Mouse (Mus musculus): ENCODE data around the gene Armc3.
"Not testable (repeated sequence)": the region's sequence is repeated elsewhere in the genome, so short reads cannot be mapped to it uniquely, and the experiment has no call there.

The Armc3 gene

GRCm38 (mm10) chr2:19274583-19274982, 75.5 kb downstream of the Armc3 start:
- DNase-seq (ENCODE audit: low spot score) = no peak

GRCm38 (mm10) chr2:19275602-19276539, 76.8 kb downstream of the Armc3 start:
- DNase-seq (ENCODE audit: low spot score) = peak; percentile 50

GRCm38 (mm10) chr2:19280331-19280730, 81.2 kb downstream of the Armc3 start:
- no peak for DNase-seq (ENCODE audit: low spot score)

GRCm38 (mm10) chr2:19292366-19292765, 93.3 kb downstream of the Armc3 start:
- DNase-seq (ENCODE audit: low spot score) = no peak

GRCm38 (mm10) chr2:19300345-19301089, 101.4 kb downstream of the Armc3 start:
- DNase-seq (ENCODE audit: low spot score) = no peak

- DNase-seq (ENCODE audit: low spot score) = peak; percentile 7
These were observed 102.1 kb downstream of the Armc3 start for GRCm38 (mm10) chr2:19301251-19301650.

- not testable (repeated sequence) for DNase-seq (ENCODE audit: low spot score)
These were observed 104.0 kb downstream of the Armc3 start for GRCm38 (mm10) chr2:19303087-19303486.

GRCm38 (mm10) chr2:19310498-19310897, 111.4 kb downstream of the Armc3 start:
- DNase-seq (ENCODE audit: low spot score) = no peak

GRCm38 (mm10) chr2:19316056-19316455, 117.0 kb downstream of the Armc3 start:
- no peak for DNase-seq (ENCODE audit: low spot score)

GRCm38 (mm10) chr2:19316691-19317090, 117.6 kb downstream of the Armc3 start:
- no peak for DNase-seq (ENCODE audit: low spot score)

GRCm38 (mm10) chr2:19317151-19317812, 118.2 kb downstream of the Armc3 start:
- DNase-seq (ENCODE audit: low spot score) = not testable (repeated sequence)

- no peak for DNase-seq (ENCODE audit: low spot score)
These were observed 119.4 kb downstream of the Armc3 start for GRCm38 (mm10) chr2:19318499-19318898.

GRCm38 (mm10) chr2:19319284-19319683, 120.2 kb downstream of the Armc3 start:
- no peak for DNase-seq (ENCODE audit: low spot score)

- DNase-seq (ENCODE audit: low spot score) = no peak
These were observed 123.3 kb downstream of the Armc3 start for GRCm38 (mm10) chr2:19322448-19322847.

- no peak for DNase-seq (ENCODE audit: low spot score)
These were observed 127.3 kb downstream of the Armc3 start for GRCm38 (mm10) chr2:19326376-19326775.

- DNase-seq (ENCODE audit: low spot score) = no peak
These were observed 128.7 kb downstream of the Armc3 start for GRCm38 (mm10) chr2:19327811-19328210.

- DNase-seq (ENCODE audit: low spot score) = no peak
These were observed 145.0 kb downstream of the Armc3 start for GRCm38 (mm10) chr2:19343901-19344635.

- DNase-seq (ENCODE audit: low spot score) = peak; percentile 70
These were observed 145.7 kb downstream of the Armc3 start for GRCm38 (mm10) chr2:19344636-19345413.

GRCm38 (mm10) chr2:19345414-19345964, 146.4 kb downstream of the Armc3 start:
- DNase-seq (ENCODE audit: low spot score) = no peak

- no peak for DNase-seq (ENCODE audit: low spot score)
These were observed 149.4 kb downstream of the Armc3 start for GRCm38 (mm10) chr2:19348454-19348853.

GRCm38 (mm10) chr2:19350167-19350566, 151.1 kb downstream of the Armc3 start:
- no peak for DNase-seq (ENCODE audit: low spot score)
